Mouse (Mus musculus) heart, embryonic 14.5 days (tissue): Measurements from ENCODE around the gene Lypd4. TPM values are rescaled to one million over a fixed set of nuclear protein-coding genes. Genes with fewer than 3 reads are reported as not detected.
"Not testable (repeated sequence)": the region's sequence is repeated elsewhere in the genome, so short reads cannot be mapped to it uniquely, and the experiment has no call there.

ENCODE experiments used
- ATAC-seq: fragments of 200-750 bp; cut with Nextera tagmentation; 2 replicates; pipeline ENCODE4 v1.8.0; 2017; ENCODE audit warnings: low read depth, moderate TSS enrichment; ENCODE audit not compliant: insufficient number of reproducible peaks, insufficient read depth, low FRiP score
- H3K27ac ChIP-seq, 2 experiments: fragments of 200-500 bp in 1 of 2; fragments of 300-500 bp in 1 of 2; sonication (generic) in 1 of 2; replicated peaks in 1 of 2; 2 replicates each; pipeline ENCODE4 v1.5.1; 2012 to 2014; ENCODE audit warnings: low read depth in 2 of 2, low read length in 2 of 2, control low read depth in 1 of 2, mild to moderate bottlenecking in 1 of 2, mixed read lengths in 1 of 2; ENCODE audit not compliant: control insufficient read depth in 1 of 2, insufficient read depth in 1 of 2
- H3K27me3 ChIP-seq: fragments of 300-500 bp; sonication (generic); 2 replicates; pipeline ENCODE4 v1.6.1; 2014; ENCODE audit warnings: mild to moderate bottlenecking, low read length, control low read depth; ENCODE audit not compliant: control insufficient read depth, insufficient read depth
- H3K36me3 ChIP-seq: fragments of 300-500 bp; sonication (generic); 2 replicates; pipeline ENCODE4 v1.6.1; 2014; ENCODE audit warnings: mild to moderate bottlenecking, control low read depth, low read length, mixed read lengths; ENCODE audit not compliant: control insufficient read depth, insufficient read depth
- H3K4me1 ChIP-seq, 2 experiments: fragments of 200-500 bp in 1 of 2; fragments of 300-500 bp in 1 of 2; sonication (generic) in 1 of 2; 2 replicates each; pipeline ENCODE4 v1.6.1; 2012 to 2014; ENCODE audit warnings: low read length in 2 of 2, control low read depth in 1 of 2, mixed read lengths in 1 of 2; ENCODE audit not compliant: control insufficient read depth in 2 of 2, insufficient read depth in 2 of 2
- H3K4me2 ChIP-seq: fragments of 300-500 bp; sonication (generic); 2 replicates; pipeline ENCODE4 v1.6.1; 2014; ENCODE audit warnings: mild to moderate bottlenecking, low read length
- H3K4me3 ChIP-seq, 2 experiments: fragments of 200-500 bp in 1 of 2; fragments of 300-500 bp in 1 of 2; sonication (generic) in 1 of 2; 2 replicates each; pipeline ENCODE4 v1.5.1; 2012 to 2014; ENCODE audit warnings: low read length in 2 of 2, mild to moderate bottlenecking in 2 of 2, control low read depth in 1 of 2, low read depth in 1 of 2, moderate library complexity in 1 of 2; ENCODE audit not compliant: control insufficient read depth in 1 of 2, insufficient read depth in 1 of 2
- H3K9ac ChIP-seq: fragments of 300-500 bp; sonication (generic); 2 replicates; pipeline ENCODE4 v1.6.1; 2014; ENCODE audit warnings: mild to moderate bottlenecking, low read length
- H3K9me3 ChIP-seq: fragments of 300-500 bp; sonication (generic); 2 replicates; pipeline ENCODE4 v1.6.1; 2016; ENCODE audit warnings: low read length, control low read depth; ENCODE audit not compliant: control insufficient read depth
- WGBS: fragments of 180-500 bp; shearing (Covaris S2); extraction: QIAGEN DNeasy Blood & Tissue Kit; methylation state at CpG from one replicate; pipeline ENCODE4 v1.1.7; 2014; 5-methylcytosine and 5-hydroxymethylcytosine counted together
- polyA plus RNA-seq: library from polyadenylated mRNA; unstranded; fragments of >200 nt; fragmentation: Nextera tagmentation; extraction: Ambion mirVana; gene quantifications from 2 replicates; pipeline ENCODE4 v1.2.1, GENCODE M21; 2014

The Lypd4 gene
- polyA plus RNA-seq, 1 experiment from 2014 or later = not detected

DNA sequence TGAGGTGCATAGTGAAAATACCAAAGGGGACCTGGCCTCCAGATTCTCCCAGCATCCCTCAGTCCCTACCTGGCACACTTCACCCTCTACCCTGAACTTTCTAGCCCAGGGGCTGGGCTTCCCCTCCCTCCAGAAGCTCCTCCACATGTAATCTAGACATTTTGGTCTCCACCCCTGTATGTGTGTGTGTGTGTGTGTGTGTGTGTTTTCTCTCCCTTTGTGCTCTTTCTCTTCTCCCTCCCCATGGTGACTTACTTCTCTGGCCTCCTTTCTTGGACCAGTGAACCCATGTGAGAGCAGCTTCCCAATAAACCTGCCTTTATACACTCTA lies 16.5 kb downstream of the Lypd4 start:
- Histone ChIP-seq H3K27me3 (no peaks in the 10 kb centered on the region), H3K4me3 (no peak overlapping the region), H3K36me3 (no peaks in the 10 kb centered on the region), H3K4me1 (no peaks in the 10 kb centered on the region; a peak in 1 of 4 replicates), H3K9ac (no peak overlapping the region), H3K9me3 (no peaks in the 10 kb centered on the region), H3K4me2 (no peak overlapping the region), H3K27ac (no peak overlapping the region)
- ATAC-seq = no peak

DNA sequence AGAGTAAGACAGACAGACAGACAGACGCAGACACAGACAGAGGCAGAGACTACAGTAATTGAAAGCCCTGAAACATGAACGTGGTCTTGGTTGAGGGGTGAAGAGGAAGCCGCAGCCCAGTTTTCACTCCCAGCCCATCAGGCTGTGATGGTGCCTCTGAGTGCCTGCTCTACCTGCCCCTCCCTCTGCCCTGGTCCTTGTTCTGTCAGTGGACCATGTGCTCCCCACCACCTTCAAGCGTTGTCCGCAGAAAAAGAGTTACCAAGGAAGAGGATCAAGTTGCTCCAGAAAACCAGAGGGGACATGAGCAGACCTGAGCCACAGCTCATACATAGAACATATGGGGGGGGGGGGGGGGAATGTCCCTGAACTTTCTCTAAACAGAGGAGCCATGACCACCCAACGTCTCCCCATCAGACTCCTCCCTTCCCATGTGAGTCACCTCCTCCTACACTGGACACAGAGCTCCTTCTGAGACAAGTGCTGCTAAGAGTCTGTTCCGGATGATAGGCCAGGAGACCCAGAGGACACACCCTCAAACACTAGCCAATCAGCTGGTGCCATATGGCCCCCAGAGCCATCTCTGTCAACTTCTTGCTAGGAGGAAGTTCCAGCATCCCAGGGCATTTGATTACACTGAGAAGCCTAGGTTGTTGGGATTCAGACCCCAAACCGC lies 17.0 kb downstream of the Lypd4 start:
- Histone ChIP-seq H3K4me1 (no peaks in the 10 kb centered on the region; a peak in 1 of 4 replicates), H3K9ac (no peak overlapping the region), H3K27ac (peak overlapping the region in 1 of 2 experiments; percentile 37; a peak in 1 of 4 replicates), H3K4me2 (no peak overlapping the region), H3K36me3 (no peaks in the 10 kb centered on the region), H3K4me3 (no peak overlapping the region), H3K9me3 (no peaks in the 10 kb centered on the region), H3K27me3 (no peaks in the 10 kb centered on the region)
- 64% methylated on average over 8 of the region's 8 CpGs for WGBS
- no peak for ATAC-seq

- Histone ChIP-seq H3K4me1 (no peaks in the 10 kb centered on the region; a peak in 1 of 4 replicates), H3K27ac (no peak overlapping the region), H3K4me2 (no peak overlapping the region), H3K27me3 (no peaks in the 10 kb centered on the region), H3K9ac (no peak overlapping the region), H3K4me3 (no peak overlapping the region), H3K9me3 (no peaks in the 10 kb centered on the region), H3K36me3 (no peaks in the 10 kb centered on the region)
- WGBS = 82% methylated on average over 5 of the region's 5 CpGs
- no peak for ATAC-seq
Measured at GRCm38 (mm10) chr7:24851596-24852325, 18.0 kb downstream of the Lypd4 start.

DNA sequence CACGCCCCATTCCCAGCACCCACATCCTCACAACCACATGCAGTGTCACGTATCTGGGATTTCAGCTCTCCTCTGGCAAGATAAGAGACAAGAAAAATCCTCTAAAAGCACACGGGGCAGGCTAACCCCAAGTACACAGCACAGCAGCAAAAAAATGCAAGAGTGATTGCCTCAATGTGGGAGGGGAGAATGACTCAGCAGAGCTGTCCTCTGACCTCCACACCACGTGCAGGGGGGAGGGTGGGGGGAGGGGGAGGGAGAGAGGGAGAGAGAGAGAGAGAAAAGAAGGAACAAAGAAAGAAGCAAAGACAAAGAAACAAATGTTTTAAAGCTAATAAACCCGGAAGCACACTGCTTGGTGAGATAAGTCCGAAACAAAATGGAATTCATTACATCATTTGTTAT lies 18.8 kb downstream of the Lypd4 start:
- Histone ChIP-seq H3K9me3 (no peaks in the 10 kb centered on the region), H3K27ac (no peak overlapping the region), H3K4me2 (no peak overlapping the region), H3K9ac (no peak overlapping the region), H3K27me3 (no peaks in the 10 kb centered on the region), H3K36me3 (no peaks in the 10 kb centered on the region), H3K4me1 (no peaks in the 10 kb centered on the region; a peak in 1 of 4 replicates), H3K4me3 (no peak overlapping the region)
- 29% methylated on average over 6 of the region's 6 CpGs for WGBS
- 0 out of 2 replicates have a peak, but pooled peaks have one; percentile 26 for ATAC-seq

- Histone ChIP-seq H3K4me2 (no peak overlapping the region), H3K4me1 (no peaks in the 10 kb centered on the region; a peak in 1 of 4 replicates), H3K27me3 (no peaks in the 10 kb centered on the region), H3K9ac (no peak overlapping the region), H3K4me3 (no peak overlapping the region), H3K9me3 (no peaks in the 10 kb centered on the region), H3K27ac (0 out of 4 replicates have a peak overlapping the region, but pooled peaks of 1 of the 2 experiments have one; percentile 45), H3K36me3 (no peaks in the 10 kb centered on the region)
- no peak for ATAC-seq
- 10% methylated on average over 5 of the region's 5 CpGs for WGBS
Measured at GRCm38 (mm10) chr7:24850162-24850561, 19.6 kb downstream of the Lypd4 start.

GRCm38 (mm10) chr7:24846576-24846975 lies 23.2 kb downstream of the Lypd4 start:
- not testable (repeated sequence) for H3K4me3 ChIP-seq, H3K9me3 ChIP-seq, H3K27me3 ChIP-seq, H3K27ac ChIP-seq, H3K36me3 ChIP-seq, H3K9ac ChIP-seq, H3K4me1 ChIP-seq, H3K4me2 ChIP-seq, ATAC-seq
- WGBS = 45% methylated on average over 2 of the region's 2 CpGs

DNA sequence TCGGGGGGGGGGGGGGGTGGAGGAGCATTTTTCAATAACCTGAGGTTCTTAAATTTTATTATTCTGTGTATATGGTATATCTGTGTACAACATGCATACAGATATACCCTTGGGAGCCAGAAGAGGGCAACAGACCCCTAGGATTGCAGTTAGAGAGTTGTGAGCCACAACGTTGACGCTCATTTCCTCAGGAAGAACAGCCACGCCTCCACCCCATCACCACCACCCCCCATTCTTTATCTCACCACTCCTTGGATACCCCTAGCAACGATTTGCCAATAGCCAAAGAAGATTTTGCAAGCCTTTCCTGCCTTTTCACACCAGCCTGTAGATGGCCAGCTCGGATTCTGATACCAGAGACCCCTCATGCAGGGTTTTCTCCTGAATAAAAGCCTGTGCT lies 24.0 kb downstream of the Lypd4 start:
- no peaks in the 10 kb centered on the region for H3K27me3 ChIP-seq
- 3% methylated on average over 6 of the region's 6 CpGs for WGBS
- no peak overlapping the region for H3K4me3 ChIP-seq
- H3K9ac ChIP-seq = no peak overlapping the region
- H3K4me1 ChIP-seq = no peaks in the 10 kb centered on the region
- no peaks in the 10 kb centered on the region for H3K36me3 ChIP-seq
- H3K9me3 ChIP-seq = no peaks in the 10 kb centered on the region
- H3K4me2 ChIP-seq = no peak overlapping the region
- ATAC-seq = no peak
- H3K27ac ChIP-seq = no peak overlapping the region
